Mouse (Mus musculus) layer of hippocampus, adult 9-11 months (tissue): ENCODE data around the gene Chd1.
"Not testable (repeated sequence)": the region's sequence is repeated elsewhere in the genome, so short reads cannot be mapped to it uniquely, and the experiment has no call there.

ENCODE experiments used
- DNase-seq: peaks from one replicate; pipeline ENCODE4 v3.0.0; 2022

The Chd1 gene

GRCm38 (mm10) chr17:15704475-15705300 lies at the start of gene Chd1:
Gene Chd1, plus strand, starts transcription at chr17:15704967.
- DNase-seq = peak; percentile 88

DNA sequence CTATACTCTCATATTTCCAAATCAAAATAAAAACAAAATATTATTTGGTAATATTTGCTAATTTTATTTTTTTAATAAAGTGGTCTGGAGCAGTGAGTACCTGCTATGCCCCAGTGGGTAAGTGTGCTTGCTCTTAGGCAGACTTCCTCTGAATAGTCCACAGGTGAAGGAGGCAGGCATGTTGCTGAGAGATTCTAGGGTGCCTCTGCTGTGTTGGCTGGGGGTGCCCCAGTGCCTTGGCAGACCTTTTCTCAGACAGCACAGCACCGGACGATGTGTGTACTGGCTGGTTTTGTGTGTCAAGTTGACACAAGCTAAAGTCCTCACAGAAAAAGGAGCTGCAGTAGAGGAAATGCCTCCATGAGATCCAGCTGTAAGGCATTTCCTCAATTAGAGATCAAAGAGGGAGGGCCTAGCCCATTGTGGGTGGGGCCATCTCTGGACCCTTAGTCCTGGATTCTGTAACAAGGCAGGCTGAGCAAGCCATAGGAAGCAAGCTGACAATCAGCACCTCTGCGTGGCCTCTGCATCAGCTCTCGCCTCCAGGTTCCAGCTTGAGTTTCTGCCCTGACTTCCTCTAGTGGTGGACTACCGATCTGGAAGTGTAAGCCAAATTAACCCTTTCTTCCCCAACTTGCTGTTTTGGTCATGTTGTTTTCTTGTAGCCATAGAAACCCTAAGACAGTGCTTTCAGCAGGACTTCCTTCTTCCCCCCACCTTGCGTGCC lies 47.7 kb upstream of the Chd1 start:
- DNase-seq = no peak

DNA sequence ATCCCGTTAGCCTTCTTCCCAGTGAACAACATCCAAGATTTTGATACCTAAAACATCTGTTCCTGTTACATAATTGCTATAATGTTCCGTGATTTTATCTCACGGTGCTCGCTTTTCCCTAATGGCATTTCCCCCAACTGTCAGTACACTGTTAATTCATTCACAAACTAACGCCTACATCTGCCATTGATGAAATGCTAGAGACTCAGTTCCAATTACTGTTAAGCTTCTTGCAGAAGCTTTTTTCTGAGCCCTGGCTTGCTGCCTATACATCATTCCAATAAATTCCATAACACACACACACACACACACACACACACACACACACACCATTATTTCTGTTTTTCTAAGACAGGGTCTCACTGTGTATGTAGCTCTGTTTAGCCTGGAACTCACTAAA lies 31.9 kb upstream of the Chd1 start:
- peak; percentile 4 for DNase-seq

GRCm38 (mm10) chr17:15677970-15678645 lies 26.7 kb upstream of the Chd1 start:
- DNase-seq = no peak

GRCm38 (mm10) chr17:15679966-15680630 lies 24.7 kb upstream of the Chd1 start:
- no peak for DNase-seq

DNA sequence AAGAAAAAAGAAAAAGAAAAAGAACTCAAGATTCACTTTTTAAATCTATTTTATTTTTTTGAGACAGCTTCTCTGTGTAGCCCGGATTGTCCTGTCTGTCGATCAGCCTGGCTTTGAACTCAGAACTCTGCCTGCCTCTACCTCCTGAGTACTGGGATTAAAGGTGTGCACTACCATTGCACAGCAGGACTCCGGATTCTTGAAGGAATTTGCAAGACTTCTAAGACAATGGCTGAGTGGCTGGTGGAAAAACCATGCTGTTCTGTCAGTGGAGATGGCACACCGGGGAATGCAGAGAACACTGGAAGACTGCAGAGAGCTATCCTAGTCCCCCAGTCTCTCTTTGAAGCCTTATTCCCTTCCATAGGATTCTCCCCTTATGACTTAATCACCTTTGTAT lies 24.1 kb upstream of the Chd1 start:
- no peak for DNase-seq

- DNase-seq = no peak
These were observed 18.4 kb upstream of the Chd1 start for GRCm38 (mm10) chr17:15686396-15686795.

DNA sequence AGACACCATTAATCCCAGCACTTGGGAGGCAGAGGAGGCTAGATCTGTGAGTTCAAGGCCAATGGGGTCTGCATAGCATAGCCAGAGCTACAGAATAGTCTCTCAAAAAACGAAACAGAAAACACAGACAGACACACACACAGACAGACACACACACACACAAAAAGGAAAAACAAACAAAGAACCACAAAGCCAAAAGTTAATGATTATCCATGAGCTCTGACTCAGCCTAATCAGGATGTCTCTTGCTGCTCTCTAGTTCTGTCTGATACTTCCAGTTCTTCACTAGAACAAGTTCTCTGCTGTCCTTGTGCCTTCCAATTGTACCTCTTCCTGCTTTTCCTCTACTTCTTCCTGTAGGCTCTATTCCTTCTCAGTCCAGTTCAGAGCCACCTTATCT lies 14.5 kb upstream of the Chd1 start:
- DNase-seq = no peak

DNA sequence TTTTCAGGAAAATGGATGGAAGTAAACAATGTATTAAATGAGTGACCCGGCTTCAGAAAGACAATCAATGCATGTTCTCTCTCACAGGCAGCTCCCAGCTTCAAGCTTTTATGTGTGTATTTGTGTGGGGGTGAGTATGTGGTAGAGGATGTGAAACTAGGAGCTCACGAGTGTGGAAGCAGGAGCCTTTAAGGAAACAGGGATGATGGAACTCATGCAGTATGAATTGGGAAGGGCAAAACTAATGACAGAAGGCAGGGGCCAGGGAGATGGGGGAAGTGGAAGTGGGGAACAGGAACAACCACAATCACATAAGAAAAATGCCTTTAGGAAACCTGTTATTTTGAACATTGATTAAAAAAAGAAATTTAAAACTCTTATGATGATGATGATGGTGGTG lies 9.2 kb upstream of the Chd1 start:
- DNase-seq = no peak

GRCm38 (mm10) chr17:15698956-15699355 lies 5.8 kb upstream of the Chd1 start:
- no peak for DNase-seq

GRCm38 (mm10) chr17:15701505-15701904 lies 3.3 kb upstream of the Chd1 start:
- DNase-seq = no peak

- DNase-seq = no peak
These were observed 651 bp upstream of the Chd1 start for GRCm38 (mm10) chr17:15704158-15704474.

DNA sequence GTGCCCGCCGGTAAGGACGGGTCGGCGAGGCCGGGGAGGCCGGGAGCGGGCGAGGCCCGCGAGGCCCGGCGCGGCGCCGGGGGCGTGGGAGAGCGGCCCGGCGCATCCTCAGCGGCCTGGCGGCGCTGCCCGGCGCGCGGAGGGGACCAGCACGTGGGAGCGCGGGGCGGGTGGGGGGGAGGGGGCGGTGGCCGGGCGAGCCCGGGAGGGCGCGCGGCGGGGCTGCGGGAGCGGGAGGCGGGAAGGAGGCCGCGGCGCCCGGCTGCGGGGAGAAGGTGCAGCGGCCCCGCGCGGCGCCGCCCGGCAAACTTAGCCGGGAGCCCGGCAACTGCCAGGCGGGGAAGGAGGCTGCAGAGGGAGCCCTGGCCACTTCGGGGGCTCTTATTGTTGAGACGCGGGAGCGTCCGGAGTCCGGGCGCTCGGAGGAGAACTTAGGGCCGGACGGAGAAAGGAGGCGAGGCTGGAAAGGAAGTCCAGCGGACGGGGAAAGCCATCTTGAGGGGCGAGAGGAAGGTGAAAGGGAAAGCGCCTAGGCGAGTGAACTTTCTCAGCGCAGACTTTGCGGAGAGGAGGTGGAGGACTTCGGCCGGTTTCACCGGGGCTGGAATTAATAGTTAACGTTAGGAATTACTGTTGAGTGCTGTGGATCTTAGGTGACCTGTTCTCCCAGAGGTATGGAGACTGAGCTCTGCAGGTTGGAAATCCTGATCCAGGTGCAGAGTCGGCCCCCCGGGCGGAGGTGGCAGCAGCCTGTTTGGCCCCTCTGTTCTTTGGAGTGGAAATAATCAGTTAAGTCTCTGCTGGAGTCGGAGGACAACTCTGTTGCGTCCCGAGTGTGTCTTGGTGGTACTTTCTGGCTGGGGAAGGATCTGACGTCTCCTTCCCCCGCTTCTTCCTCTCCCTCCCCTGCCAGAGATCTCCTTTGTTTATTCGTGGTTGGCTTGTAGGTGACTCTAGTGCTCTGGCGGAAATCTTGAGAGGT lies 827 bp downstream of the Chd1 start:
- DNase-seq = no peak

- no peak for DNase-seq
These were observed 9.7 kb downstream of the Chd1 start for GRCm38 (mm10) chr17:15714507-15714906.

- DNase-seq = no peak
These were observed 10.5 kb downstream of the Chd1 start for GRCm38 (mm10) chr17:15715013-15715902.

DNA sequence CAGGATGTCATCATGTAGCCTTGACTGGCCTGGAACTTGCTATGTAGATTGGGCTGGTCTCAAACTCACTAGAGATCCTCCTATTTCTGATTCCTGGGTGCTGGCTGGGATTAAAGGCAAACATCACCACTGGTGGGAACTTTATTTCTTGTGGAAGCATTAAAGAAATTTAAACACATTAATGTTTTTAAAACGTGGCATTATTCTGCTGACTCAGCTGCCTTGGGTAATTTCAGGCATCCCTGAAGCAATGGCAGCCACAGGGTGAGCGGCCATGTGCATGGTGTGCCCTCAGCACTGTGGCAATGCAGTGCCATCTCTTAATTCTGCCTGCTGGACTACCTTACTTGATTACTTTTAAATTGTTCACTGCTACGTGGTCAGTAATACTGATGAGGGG lies 11.2 kb downstream of the Chd1 start:
- DNase-seq = no peak

- no peak for DNase-seq
These were observed 16.1 kb downstream of the Chd1 start for GRCm38 (mm10) chr17:15720841-15721240.

GRCm38 (mm10) chr17:15723291-15723690 lies 18.5 kb downstream of the Chd1 start:
- DNase-seq = no peak

DNA sequence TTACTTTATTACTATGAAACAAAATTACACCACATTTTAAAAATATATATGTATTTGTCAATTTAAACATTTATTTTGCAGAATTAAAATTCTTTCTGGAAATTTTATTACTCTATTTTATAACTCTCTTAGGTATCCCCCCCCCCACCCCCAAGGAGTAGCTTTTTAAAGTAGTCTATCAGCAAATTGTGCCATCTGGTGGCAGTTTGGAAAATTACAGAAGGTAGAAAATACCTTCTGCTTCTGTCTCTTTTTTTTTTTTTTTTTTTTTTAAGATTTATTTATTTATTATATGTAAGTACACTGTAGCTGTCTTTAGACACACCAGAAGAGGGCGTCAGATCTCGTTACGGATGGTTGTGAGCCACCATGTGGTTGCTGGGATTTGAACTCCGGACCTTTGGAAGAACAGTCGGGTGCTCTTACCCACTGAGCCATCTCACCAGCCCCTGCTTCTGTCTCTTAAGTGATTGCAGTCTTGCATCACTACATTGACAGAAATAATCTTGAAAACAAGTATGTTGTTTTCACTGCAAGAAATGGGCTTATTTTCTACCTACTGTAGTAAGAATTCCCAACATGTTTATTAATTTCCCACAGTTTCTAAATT lies 19.2 kb downstream of the Chd1 start:
- not testable (repeated sequence) for DNase-seq

DNA sequence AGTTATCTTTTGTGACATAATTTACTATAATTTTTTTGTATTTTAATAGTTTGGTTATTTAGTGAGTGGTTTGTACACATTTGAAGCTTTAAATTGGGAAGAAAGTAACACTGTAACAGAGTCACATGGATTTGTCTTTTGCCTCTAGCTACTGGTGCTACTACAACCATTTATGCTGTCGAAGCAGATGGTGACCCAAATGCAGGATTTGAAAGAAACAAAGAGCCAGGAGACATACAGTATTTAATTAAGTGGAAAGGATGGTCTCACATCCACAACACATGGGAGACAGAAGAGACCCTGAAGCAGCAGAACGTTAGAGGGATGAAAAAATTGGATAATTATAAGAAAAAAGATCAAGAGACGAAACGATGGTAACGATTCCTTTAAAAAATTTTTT lies 26.9 kb downstream of the Chd1 start:
- no peak for DNase-seq
